24 mouse cellular contexts compared by ENCODE assay signal in genomic region chr9:113602140-113602539, GRCm38 (mm10).
DNase-seq lines count a peak whose midpoint lies in the region; ATAC-seq lines count a peak whose summit lies in the region.
"Had no signal": no experiment of that assay in that cellular context is flagged by ENCODE, and none has a peak within 500 bp of the region (broad histone marks: within the 10 kb centered on the region; RNA-seq: fewer than 3 reads in every experiment).

No protein-coding gene starts in this region.

- 0 out of 2 replicates have a peak, but pooled peaks have one; percentile 52 for ATAC-seq in embryonic facial prominence, embryonic 11.5 days (replicated peaks; ENCODE audit: insufficient number of reproducible peaks, low FRiP score, low TSS enrichment, low read depth)
- peak; percentile 11; the same call in 1 of the 2 replicates for ATAC-seq in heart, embryonic 12.5 days (ENCODE audit: insufficient number of reproducible peaks, low FRiP score)
- ATAC-seq: activated CD4-positive, CD25-positive, alpha-beta regulatory T cell, adult 4 months; CD4-positive, CD25-positive, alpha-beta regulatory T cell, adult 4 months; forebrain, embryonic 13.5 days; forebrain, embryonic 15.5 days; forebrain, postnatal 0 days; Patski had no signal

- H3K9ac ChIP-seq in embryonic facial prominence, embryonic 11.5 days (replicated peaks; ENCODE audit: low read length): no peak overlapping the region
- H3K9ac ChIP-seq in heart, embryonic 12.5 days: no peak overlapping the region
- H3K9ac ChIP-seq: embryonic facial prominence, embryonic 12.5 days; forebrain, embryonic 13.5 days; forebrain, embryonic 15.5 days; forebrain, postnatal 0 days had no signal

- no peaks in the 10 kb centered on the region for H3K27me3 ChIP-seq in embryonic facial prominence, embryonic 11.5 days (ENCODE audit: control insufficient read depth, insufficient read depth, low read length)
- H3K27me3 ChIP-seq in embryonic facial prominence, embryonic 10.5 days (replicated peaks; ENCODE audit: low read depth, poor library complexity, severe bottlenecking): no peaks in the 10 kb centered on the region
- H3K27me3 ChIP-seq in heart, embryonic 12.5 days (replicated peaks): no peaks in the 10 kb centered on the region
- H3K27me3 ChIP-seq: CH12.LX; embryonic facial prominence, embryonic 12.5 days; forebrain, embryonic 13.5 days; forebrain, embryonic 15.5 days; Patski had no signal

- no peak overlapping the region for H3K27ac ChIP-seq in embryonic facial prominence, embryonic 11.5 days (replicated peaks; ENCODE audit: low read depth, low read length)
- H3K27ac ChIP-seq in embryonic facial prominence, embryonic 10.5 days (replicated peaks): no peak overlapping the region
- no peak overlapping the region for H3K27ac ChIP-seq in heart, embryonic 12.5 days (ENCODE audit: poor library complexity, severe bottlenecking)
- H3K27ac ChIP-seq: embryonic facial prominence, embryonic 12.5 days; forebrain, embryonic 13.5 days; forebrain, embryonic 15.5 days had no signal

- intact Hi-C loops in heart, postnatal 10 days (cut with DNase I): no loop called here

- H3K4me2 ChIP-seq in embryonic facial prominence, embryonic 11.5 days (ENCODE audit: low read depth, low read length): no peak overlapping the region
- H3K4me2 ChIP-seq in heart, embryonic 12.5 days: no peak overlapping the region
- H3K4me2 ChIP-seq: embryonic facial prominence, embryonic 12.5 days; forebrain, embryonic 13.5 days; forebrain, embryonic 15.5 days had no signal

- no peaks in the 10 kb centered on the region for H3K9me3 ChIP-seq in embryonic facial prominence, embryonic 11.5 days (replicated peaks; ENCODE audit: control insufficient read depth, low read length)
- H3K9me3 ChIP-seq in embryonic facial prominence, embryonic 10.5 days: no peaks in the 10 kb centered on the region
- no peaks in the 10 kb centered on the region for H3K9me3 ChIP-seq in heart, embryonic 12.5 days (replicated peaks)
- H3K9me3 ChIP-seq: embryonic facial prominence, embryonic 12.5 days; forebrain, embryonic 13.5 days; forebrain, embryonic 15.5 days had no signal

- no peaks in the 10 kb centered on the region for H3K36me3 ChIP-seq in embryonic facial prominence, embryonic 11.5 days (replicated peaks; ENCODE audit: control insufficient read depth, insufficient read depth, low read depth, low read length)
- no peaks in the 10 kb centered on the region for H3K36me3 ChIP-seq in embryonic facial prominence, embryonic 10.5 days (replicated peaks)
- H3K36me3 ChIP-seq in heart, embryonic 12.5 days: no peaks in the 10 kb centered on the region
- H3K36me3 ChIP-seq: embryonic facial prominence, embryonic 12.5 days; forebrain, embryonic 15.5 days; G1E had no signal

- no peak for DNase-seq in embryonic facial prominence, embryonic 11.5 days (ENCODE audit: low spot score)
- DNase-seq in embryonic facial prominence, embryonic 10.5 days (ENCODE audit: low spot score): no peak
- no peak for DNase-seq in heart, postnatal 10 days
- DNase-seq in testis, postnatal 10 days (ENCODE audit: low spot score): peak; percentile 18
- no peak for DNase-seq in testis, postnatal 14 days (ENCODE audit: low spot score)
- DNase-seq: adrenal gland, adult 8-10 months; adrenal gland, postnatal 14 days; adrenal gland, postnatal 36 days; B cell, adult 2 months; cerebellum, adult 11-12 months; cerebellum, adult 2 months; cerebellum, adult 9-10 months; cerebellum, postnatal 10 days; cerebellum, postnatal 25 days had no signal

- H3K4me3 ChIP-seq in embryonic facial prominence, embryonic 11.5 days (ENCODE audit: low read depth, low read length): no peak overlapping the region
- H3K4me3 ChIP-seq in embryonic facial prominence, embryonic 10.5 days: no peak overlapping the region
- H3K4me3 ChIP-seq in heart, embryonic 12.5 days: no peak overlapping the region
- H3K4me3 ChIP-seq: embryonic facial prominence, embryonic 12.5 days; forebrain, embryonic 13.5 days; forebrain, embryonic 15.5 days had no signal

- H3K4me1 ChIP-seq in embryonic facial prominence, embryonic 11.5 days (ENCODE audit: control insufficient read depth, insufficient read depth, low read length): no peaks in the 10 kb centered on the region
- H3K4me1 ChIP-seq in embryonic facial prominence, embryonic 10.5 days: peaks cover 11% of the 10 kb centered on the region
- H3K4me1 ChIP-seq in heart, embryonic 12.5 days (replicated peaks): peaks cover 6% of the 10 kb centered on the region; the same call in 1 of the 2 replicates
- H3K4me1 ChIP-seq: embryonic facial prominence, embryonic 12.5 days; forebrain, embryonic 13.5 days had no signal
